Mouse (Mus musculus): Measurements from ENCODE around the gene Gm17416. TPM values are rescaled to one million over a fixed set of nuclear protein-coding genes. Genes with fewer than 3 reads are reported as not detected.

Gm17416 gene
- total RNA-seq (2021) = not detected
- not detected in 2 replicates for polyA plus RNA-seq (2012; rRNA removed)
- long read RNA-seq = 0 reads

- Histone ChIP-seq H3K27me3 (ENCODE audit: control insufficient read depth, insufficient read depth, low read length) (no peaks in the 10 kb centered on the region), H3K27ac (no peak within 1 kb of the TSS), H3K4me3 (no peak within 1 kb of the TSS), H3K36me3 (ENCODE audit: control insufficient read depth, insufficient read depth, low read length) (no peaks in the 10 kb centered on the region), H3K79me2 (replicated peaks; ENCODE audit: control insufficient read depth, insufficient read depth, low read length) (no peaks in the 10 kb centered on the region), H3K9ac (ENCODE audit: low read depth, low read length) (no peak within 1 kb of the TSS), H3K4me1 (ENCODE audit: control insufficient read depth, insufficient read depth, low read length) (no peaks in the 10 kb centered on the region)
- intact Hi-C loops (cut with DNase I) = no loop called here
- TF ChIP-seq EP300 (IDR thresholded peaks at IDR 0.05; ENCODE audit: insufficient read depth, low read depth, low read length) (no peak), CTCF (IDR thresholded peaks at IDR 0.05) (no peak), POLR2A (IDR thresholded peaks at IDR 0.05; ENCODE audit: insufficient read depth, low read depth, low read length) (no peak)
- DNase-seq = no peak
- 82% methylated on average over 5 of the region's 5 CpGs for WGBS
These were observed at the start of gene Gm17416 for GRCm38 (mm10) chr2:152569038-152569437. TSS of gene Gm17416 (plus strand) at chr2:152569338.

DNA sequence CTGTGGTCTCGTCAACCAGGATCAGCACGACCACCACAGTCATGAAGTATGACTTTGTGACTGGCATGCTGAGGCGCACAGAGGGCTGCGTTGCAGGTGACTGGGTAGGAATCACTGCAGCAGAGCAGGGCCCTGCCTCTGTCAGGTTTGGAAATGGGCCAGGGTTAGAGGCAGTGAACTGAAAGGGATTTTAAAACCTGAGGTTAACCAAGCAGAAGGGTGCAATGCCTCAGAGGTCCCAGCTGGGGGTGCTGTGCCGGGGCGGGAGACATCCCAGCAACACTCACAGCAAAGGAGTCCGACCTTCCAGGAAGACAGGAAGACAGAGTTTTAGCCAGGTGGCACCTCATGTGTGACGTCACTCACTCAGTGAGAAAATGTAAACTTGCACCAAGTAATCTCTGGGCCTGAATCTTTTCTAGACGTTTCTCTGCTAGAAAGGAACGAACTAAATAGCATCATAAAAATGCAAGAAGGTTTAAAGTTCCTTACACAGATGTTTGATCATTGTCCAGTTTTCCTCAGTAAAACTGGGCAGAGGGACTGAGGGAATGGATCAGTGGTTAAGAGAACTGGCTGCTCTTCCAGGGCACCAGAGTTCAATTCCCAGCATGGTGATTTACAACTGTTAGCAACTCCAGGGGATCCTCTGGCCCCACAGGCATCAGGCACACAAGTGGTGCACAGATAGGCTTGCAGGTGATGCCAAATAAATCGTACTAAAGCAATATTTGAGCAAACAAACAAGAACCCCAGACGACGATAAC is 29.0 kb upstream of the Gm17416 start, which contains the start of gene Defb29:
Gene Defb29, minus strand, starts transcription at position 155 of the 767 bp plus-strand sequence.
- Histone ChIP-seq H3K4me3 (no peak within 1 kb of the TSS), H3K4me1 (ENCODE audit: control insufficient read depth, insufficient read depth, low read length) (no peaks in the 10 kb centered on the region), H3K27me3 (ENCODE audit: control insufficient read depth, insufficient read depth, low read length) (no peaks in the 10 kb centered on the region), H3K36me3 (ENCODE audit: control insufficient read depth, insufficient read depth, low read length) (no peaks in the 10 kb centered on the region), H3K79me2 (replicated peaks; ENCODE audit: control insufficient read depth, insufficient read depth, low read length) (no peaks in the 10 kb centered on the region), H3K9ac (ENCODE audit: low read depth, low read length) (no peak within 1 kb of the TSS), H3K27ac (no peak within 1 kb of the TSS)
- TF ChIP-seq POLR2A (IDR thresholded peaks at IDR 0.05; ENCODE audit: insufficient read depth, low read depth, low read length) (no peak), CTCF (IDR thresholded peaks at IDR 0.05) (no peak)
- 58% methylated on average over 13 of the region's 13 CpGs for WGBS
- no peak for DNase-seq
- intact Hi-C loops (cut with DNase I) = loop anchor here (5.0 kb wide), 1 partner anchor 88 kb away; no protein-coding TSS in a partner anchor

DNA sequence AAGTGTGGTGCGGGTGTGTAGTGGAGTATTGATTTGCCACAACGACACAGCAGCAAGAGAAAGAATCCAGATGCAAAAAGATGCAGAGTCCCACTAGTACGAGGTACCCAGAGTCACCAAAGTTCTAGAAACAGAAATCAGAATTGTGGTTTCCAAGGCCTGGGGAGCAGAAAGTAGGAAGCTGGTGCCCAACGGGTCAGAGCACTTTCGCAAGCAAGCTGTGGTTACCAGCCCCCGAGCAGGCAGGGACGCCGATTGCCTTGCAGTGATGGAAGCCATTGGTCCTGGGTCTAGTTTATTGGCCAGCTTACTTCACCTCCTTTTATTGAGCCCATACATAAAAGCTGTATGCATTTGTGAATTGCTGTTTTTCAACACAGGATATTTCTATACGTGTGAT is 27.2 kb upstream of the Gm17416 start:
- Histone ChIP-seq H3K79me2 (replicated peaks; ENCODE audit: control insufficient read depth, insufficient read depth, low read length) (no peaks in the 10 kb centered on the region), H3K9ac (ENCODE audit: low read depth, low read length) (no peak overlapping the region), H3K36me3 (ENCODE audit: control insufficient read depth, insufficient read depth, low read length) (no peaks in the 10 kb centered on the region), H3K4me3 (no peak overlapping the region), H3K4me1 (ENCODE audit: control insufficient read depth, insufficient read depth, low read length) (no peaks in the 10 kb centered on the region), H3K27ac (no peak overlapping the region), H3K27me3 (ENCODE audit: control insufficient read depth, insufficient read depth, low read length) (no peaks in the 10 kb centered on the region)
- TF ChIP-seq EP300 (IDR thresholded peaks at IDR 0.05; ENCODE audit: insufficient read depth, low read depth, low read length) (no peak), CTCF (IDR thresholded peaks at IDR 0.05) (no peak), POLR2A (IDR thresholded peaks at IDR 0.05; ENCODE audit: insufficient read depth, low read depth, low read length) (no peak)
- no peak for DNase-seq
- WGBS = 86% methylated on average over 9 of the region's 9 CpGs
- intact Hi-C loops (cut with DNase I) = loop anchor here (5.0 kb wide), 1 partner anchor 90 kb away; no protein-coding TSS in a partner anchor

DNA sequence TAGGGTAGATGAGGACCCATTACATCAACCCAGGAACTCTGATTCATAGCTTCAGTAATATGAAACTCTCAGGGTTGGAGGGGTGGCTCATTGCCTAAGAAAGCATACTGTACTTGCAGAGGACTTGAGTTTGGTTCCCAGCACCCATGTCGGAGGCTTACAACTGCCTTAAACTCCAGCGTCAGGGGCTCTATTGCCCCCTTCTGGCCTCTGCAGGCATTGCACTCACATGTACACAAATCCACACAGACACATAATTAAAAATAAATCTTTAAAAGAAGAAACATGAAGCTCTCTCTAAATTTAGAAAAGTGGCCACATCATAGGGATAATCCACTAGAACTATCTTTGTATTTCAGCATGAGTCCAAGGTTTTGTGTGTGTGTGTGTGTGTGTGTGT is 26.2 kb upstream of the Gm17416 start:
- intact Hi-C loops (cut with DNase I) = loop anchor here (5.0 kb wide), 1 partner anchor 91 kb away; no protein-coding TSS in a partner anchor
- Histone ChIP-seq H3K4me1 (ENCODE audit: control insufficient read depth, insufficient read depth, low read length) (no peaks in the 10 kb centered on the region), H3K79me2 (replicated peaks; ENCODE audit: control insufficient read depth, insufficient read depth, low read length) (no peaks in the 10 kb centered on the region), H3K36me3 (ENCODE audit: control insufficient read depth, insufficient read depth, low read length) (no peaks in the 10 kb centered on the region), H3K4me3 (no peak overlapping the region), H3K27ac (no peak overlapping the region), H3K27me3 (ENCODE audit: control insufficient read depth, insufficient read depth, low read length) (no peaks in the 10 kb centered on the region), H3K9ac (ENCODE audit: low read depth, low read length) (no peak overlapping the region)
- TF ChIP-seq EP300 (IDR thresholded peaks at IDR 0.05; ENCODE audit: insufficient read depth, low read depth, low read length) = no peak
- TF ChIP-seq POLR2A (IDR thresholded peaks at IDR 0.05; ENCODE audit: insufficient read depth, low read depth, low read length) = no peak
- peak; percentile 24 for TF ChIP-seq CTCF (IDR thresholded peaks at IDR 0.05)
- WGBS = 66% methylated on average over 2 of the region's 2 CpGs
- DNase-seq = no peak

GRCm38 (mm10) chr2:152543478-152543877 is 25.7 kb upstream of the Gm17416 start:
- H3K79me2 ChIP-seq (replicated peaks; ENCODE audit: control insufficient read depth, insufficient read depth, low read length) = no peaks in the 10 kb centered on the region
- no peak for DNase-seq
- WGBS = 42% methylated on average over 4 of the region's 4 CpGs

GRCm38 (mm10) chr2:152544691-152545090 is 24.4 kb upstream of the Gm17416 start:
- intact Hi-C loops (cut with DNase I) = loop anchor here (5.0 kb wide), 1 partner anchor 92 kb away; no protein-coding TSS in a partner anchor
- Histone ChIP-seq H3K27ac (no peak overlapping the region), H3K79me2 (replicated peaks; ENCODE audit: control insufficient read depth, insufficient read depth, low read length) (no peaks in the 10 kb centered on the region), H3K4me3 (no peak overlapping the region), H3K9ac (ENCODE audit: low read depth, low read length) (no peak overlapping the region), H3K36me3 (ENCODE audit: control insufficient read depth, insufficient read depth, low read length) (no peaks in the 10 kb centered on the region), H3K4me1 (ENCODE audit: control insufficient read depth, insufficient read depth, low read length) (no peaks in the 10 kb centered on the region), H3K27me3 (ENCODE audit: control insufficient read depth, insufficient read depth, low read length) (no peaks in the 10 kb centered on the region)
- TF ChIP-seq CTCF (IDR thresholded peaks at IDR 0.05) = peak; percentile 49
- TF ChIP-seq EP300 (IDR thresholded peaks at IDR 0.05; ENCODE audit: insufficient read depth, low read depth, low read length) = no peak
- no peak for TF ChIP-seq POLR2A (IDR thresholded peaks at IDR 0.05; ENCODE audit: insufficient read depth, low read depth, low read length)
- WGBS = 27% methylated on average over 4 of the region's 4 CpGs
- no peak for DNase-seq

More at GRCm38 (mm10) chr2:152543478-152543877, 25.7 kb upstream of the Gm17416 start:
- intact Hi-C loops (cut with DNase I) = loop anchor here (5.0 kb wide), 1 partner anchor 91 kb away; no protein-coding TSS in a partner anchor
- Histone ChIP-seq H3K4me1 (ENCODE audit: control insufficient read depth, insufficient read depth, low read length) (no peaks in the 10 kb centered on the region), H3K9ac (ENCODE audit: low read depth, low read length) (no peak overlapping the region), H3K27ac (no peak overlapping the region), H3K27me3 (ENCODE audit: control insufficient read depth, insufficient read depth, low read length) (no peaks in the 10 kb centered on the region), H3K4me3 (no peak overlapping the region), H3K36me3 (ENCODE audit: control insufficient read depth, insufficient read depth, low read length) (no peaks in the 10 kb centered on the region)
- no peak for TF ChIP-seq POLR2A (IDR thresholded peaks at IDR 0.05; ENCODE audit: insufficient read depth, low read depth, low read length)
- no peak for TF ChIP-seq EP300 (IDR thresholded peaks at IDR 0.05; ENCODE audit: insufficient read depth, low read depth, low read length)
- TF ChIP-seq CTCF (IDR thresholded peaks at IDR 0.05) = no peak

All from heart, adult 2 months (tissue).